Mouse (Mus musculus) adrenal gland, adult 2 months (tissue): Measurements from ENCODE around the gene Wnk3. TPM values are rescaled to one million over a fixed set of nuclear protein-coding genes. Genes with fewer than 3 reads are reported as not detected.
"Not testable (repeated sequence)": the region's sequence is repeated elsewhere in the genome, so short reads cannot be mapped to it uniquely, and the experiment has no call there.

ENCODE experiments used
- DNase-seq: peaks from one replicate; pipeline ENCODE4 v3.0.0; 2021
- long read RNA-seq: library from polyadenylated mRNA; stranded (forward); transcript quantifications from one replicate; pipeline ENCODE4 v2.0.0, GENCODE M21; 2021
- polyA plus RNA-seq: library from polyadenylated mRNA; depleted of rRNA; stranded (reverse); fragments of >200 nt; gene quantifications from 2 replicates; pipeline ENCODE4 v1.2.3, GENCODE M21; 2012; rRNA removed
- total RNA-seq, 2 experiments: library from RNA; stranded (reverse); gene quantifications; 2 replicates each; pipeline ENCODE4 v1.2.3; 2021

Gene Wnk3
- total RNA-seq (1 to 10 TPM; 1.3 to 1.8 TPM), polyA plus RNA-seq (0.02 and 0.06 TPM in 2 replicates)
- long read RNA-seq = 0 reads

- no peak for DNase-seq
These were observed at the start of gene Wnk3 for GRCm38 (mm10) chrX:151197778-151198177. TSS of gene Wnk3 (plus strand) at chrX:151198078.

GRCm38 (mm10) chrX:151158414-151158813, 39.5 kb upstream of the Wnk3 start:
- DNase-seq = no peak

GRCm38 (mm10) chrX:151168438-151169131, 29.3 kb upstream of the Wnk3 start:
- DNase-seq = peak; percentile 25

- DNase-seq = peak; percentile 58
These were observed 28.5 kb upstream of the Wnk3 start for GRCm38 (mm10) chrX:151169261-151169961.

GRCm38 (mm10) chrX:151173134-151173533, 24.7 kb upstream of the Wnk3 start:
- not testable (repeated sequence) for DNase-seq

GRCm38 (mm10) chrX:151298329-151298728, 100.5 kb downstream of the Wnk3 start:
- no peak for DNase-seq

- DNase-seq = no peak
These were observed 115.9 kb downstream of the Wnk3 start for GRCm38 (mm10) chrX:151313732-151314131.

GRCm38 (mm10) chrX:151333615-151334014, 135.7 kb downstream of the Wnk3 start:
- no peak for DNase-seq

- peak; percentile 76 for DNase-seq
These were observed 139.9 kb downstream of the Wnk3 start for GRCm38 (mm10) chrX:151337804-151338203.

GRCm38 (mm10) chrX:151343761-151344500, 146.1 kb downstream of the Wnk3 start, which contains the start of gene Fam120c:
TSS of gene Fam120c (plus strand) at chrX:151344175.
- DNase-seq = peak; percentile 92

GRCm38 (mm10) chrX:151344501-151344984, 146.7 kb downstream of the Wnk3 start:
- peak; percentile 71 for DNase-seq

- DNase-seq = no peak
These were observed 147.7 kb downstream of the Wnk3 start for GRCm38 (mm10) chrX:151345333-151346125.

GRCm38 (mm10) chrX:151347278-151347677, 149.4 kb downstream of the Wnk3 start:
- DNase-seq = no peak

- DNase-seq = no peak
These were observed 151.4 kb downstream of the Wnk3 start for GRCm38 (mm10) chrX:151349322-151349721.

Other genes starting within 250 kb of the Wnk3 start
- 10 to 100 TPM; 67.7 to 84.4 TPM for gene Gnl3l, start 180.8 kb upstream of the Wnk3 start, total RNA-seq
- gene Gnl3l, start 180.8 kb upstream of the Wnk3 start, polyA plus RNA-seq = 6.3 and 7.7 TPM in 2 replicates
- gene Fgd1, start 151.9 kb upstream of the Wnk3 start, total RNA-seq = 10 to 100 TPM; 11.8 to 24.2 TPM
- gene Fgd1, start 151.9 kb upstream of the Wnk3 start, polyA plus RNA-seq = 19.6 and 22.2 TPM in 2 replicates
- gene Tsr2, start 101.5 kb upstream of the Wnk3 start, total RNA-seq = 10 to 100 TPM; 37.6 to 46.7 TPM
- 2.9 and 3.3 TPM in 2 replicates for gene Tsr2, start 101.5 kb upstream of the Wnk3 start, polyA plus RNA-seq
- 10 to 100 TPM; 13.6 to 19.7 TPM for gene Fam120c, start 146.1 kb downstream of the Wnk3 start, total RNA-seq
- gene Fam120c, start 146.1 kb downstream of the Wnk3 start, polyA plus RNA-seq = 8.3 and 8.5 TPM in 2 replicates